Mouse (Mus musculus) kidney, adult 2 months (tissue): Measurements from ENCODE around the gene Nup54. TPM values are rescaled to one million over a fixed set of nuclear protein-coding genes. Genes with fewer than 3 reads are reported as not detected.
A peak's percentile ranks its signal among the peaks of the same experiment; 100 is the strongest.

ENCODE experiments used
- DNase-seq: peaks from one replicate; pipeline ENCODE4 v3.0.0; 2021
- H3K27ac ChIP-seq: fragments of 200-500 bp; 2 replicates; pipeline ENCODE4 v1.5.1; 2012; ENCODE audit warnings: low read depth, low read length, control low read depth, inconsistent platforms; ENCODE audit not compliant: insufficient read depth
- H3K27me3 ChIP-seq: fragments of 200-500 bp; replicated peaks from 2 replicates; pipeline ENCODE4 v1.6.1; 2012; ENCODE audit warnings: mild to moderate bottlenecking, moderate library complexity, low read length, inconsistent platforms; ENCODE audit not compliant: control insufficient read depth, insufficient read depth
- H3K36me3 ChIP-seq: fragments of 200-500 bp; 2 replicates; pipeline ENCODE4 v1.6.1; 2012; ENCODE audit warnings: mild to moderate bottlenecking, moderate library complexity, low read length, inconsistent platforms; ENCODE audit not compliant: control insufficient read depth, insufficient read depth
- H3K4me1 ChIP-seq: fragments of 200-500 bp; 2 replicates; pipeline ENCODE4 v1.6.1; 2011; ENCODE audit warnings: low read length; ENCODE audit not compliant: control insufficient read depth, insufficient read depth
- H3K4me3 ChIP-seq: fragments of 200-500 bp; 2 replicates; pipeline ENCODE4 v1.5.1; 2011; ENCODE audit warnings: mild to moderate bottlenecking, low read depth, low read length, control low read depth; ENCODE audit not compliant: insufficient read depth
- CTCF ChIP-seq: fragments of 200-500 bp; conservative IDR thresholded peaks from 2 replicates; pipeline ENCODE4 v1.5.1; 2011; ENCODE audit warnings: low read depth, mild to moderate bottlenecking, control low read depth, low read length, moderate library complexity, mixed read lengths; ENCODE audit not compliant: insufficient read depth, insufficient read length
- POLR2A ChIP-seq: fragments of 200-500 bp; IDR thresholded peaks from one replicate; pipeline ENCODE4 v1.6.1; 2011; ENCODE audit warnings: low read depth, low read length, control low read depth
- WGBS: fragments of 180-500 bp; shearing (Covaris S2); methylation state at CpG from one replicate; pipeline ENCODE4 v1.1.7; 2018; 5-methylcytosine and 5-hydroxymethylcytosine counted together
- polyA plus RNA-seq: library from polyadenylated mRNA; depleted of rRNA; stranded (reverse); fragments of >200 nt; gene quantifications from 2 replicates; pipeline ENCODE4 v1.2.3, GENCODE M21; 2012

Nup54 gene
- polyA plus RNA-seq, 1 experiment: 14.8 TPM

GRCm38 (mm10) chr5:92441494-92441893, 6.5 kb upstream of the Nup54 start:
- no peak for TF ChIP-seq POLR2A
- no peak for TF ChIP-seq CTCF

GRCm38 (mm10) chr5:92438540-92438939, 3.5 kb upstream of the Nup54 start:
- no peaks in the 10 kb centered on the region for H3K36me3 ChIP-seq
- 0 out of 2 replicates have a peak, but pooled peaks cover 2% of the 10 kb centered on the region for H3K4me1 ChIP-seq
- DNase-seq: no peak
- no peaks in the 10 kb centered on the region for H3K27me3 ChIP-seq
- no peak overlapping the region for H3K4me3 ChIP-seq
- 87% methylated on average over 8 of the region's 8 CpGs for WGBS
- no peak overlapping the region for H3K27ac ChIP-seq
- TF ChIP-seq CTCF (no peak), POLR2A (no peak)

More at GRCm38 (mm10) chr5:92441494-92441893, 6.5 kb upstream of the Nup54 start:
- 61% methylated on average over 5 of the region's 5 CpGs for WGBS
- DNase-seq: peak; percentile 5
- Histone ChIP-seq H3K36me3 (no peaks in the 10 kb centered on the region), H3K4me3 (no peak overlapping the region), H3K27ac (no peak overlapping the region), H3K4me1 (no peaks in the 10 kb centered on the region), H3K27me3 (no peaks in the 10 kb centered on the region)

- H3K27ac ChIP-seq: no peak overlapping the region
- TF ChIP-seq POLR2A (no peak), CTCF (no peak)
- DNase-seq: no peak
- no peaks in the 10 kb centered on the region for H3K36me3 ChIP-seq
- no peaks in the 10 kb centered on the region for H3K27me3 ChIP-seq
- peaks cover 4% of the 10 kb centered on the region; the same call in 1 of the 2 replicates for H3K4me1 ChIP-seq
- under 1% methylated on average over 37 of the region's 39 CpGs for WGBS
- H3K4me3 ChIP-seq: peak overlapping the region; percentile 60
These were observed 441 bp downstream of the Nup54 start for GRCm38 (mm10) chr5:92434571-92434985.

GRCm38 (mm10) chr5:92434070-92434469, 949 bp downstream of the Nup54 start:
- WGBS: 2% methylated on average over 12 of the region's 12 CpGs
- Histone ChIP-seq H3K4me1 (peaks cover 4% of the 10 kb centered on the region; the same call in 1 of the 2 replicates), H3K27ac (no peak overlapping the region), H3K4me3 (peak overlapping the region; percentile 60), H3K27me3 (no peaks in the 10 kb centered on the region), H3K36me3 (no peaks in the 10 kb centered on the region)
- TF ChIP-seq POLR2A: no peak
- no peak for TF ChIP-seq CTCF
- no peak for DNase-seq

- H3K27me3 ChIP-seq: no peaks in the 10 kb centered on the region
- TF ChIP-seq CTCF: no peak
- TF ChIP-seq POLR2A: no peak
- DNase-seq: no peak
- peaks cover 7% of the 10 kb centered on the region for H3K36me3 ChIP-seq
- H3K4me1 ChIP-seq: peaks cover 4% of the 10 kb centered on the region; the same call in 1 of the 2 replicates
- H3K27ac ChIP-seq: no peak overlapping the region
- 80% methylated on average over 7 of the region's 7 CpGs for WGBS
- H3K4me3 ChIP-seq: no peak overlapping the region
These were observed 3.4 kb downstream of the Nup54 start for GRCm38 (mm10) chr5:92431611-92432010.

GRCm38 (mm10) chr5:92430723-92431122, 4.3 kb downstream of the Nup54 start:
- 81% methylated on average over 5 of the region's 5 CpGs for WGBS
- Histone ChIP-seq H3K4me1 (peaks cover 4% of the 10 kb centered on the region; the same call in 1 of the 2 replicates), H3K4me3 (no peak overlapping the region), H3K36me3 (peaks cover 7% of the 10 kb centered on the region), H3K27ac (no peak overlapping the region), H3K27me3 (no peaks in the 10 kb centered on the region)
- no peak for DNase-seq
- TF ChIP-seq CTCF (no peak), POLR2A (no peak)

- Histone ChIP-seq H3K36me3 (peaks cover 15% of the 10 kb centered on the region), H3K27me3 (no peaks in the 10 kb centered on the region), H3K4me3 (no peak overlapping the region), H3K27ac (no peak overlapping the region), H3K4me1 (no peaks in the 10 kb centered on the region)
- WGBS: 93% methylated on average over 11 of the region's 11 CpGs
- no peak for DNase-seq
- TF ChIP-seq CTCF (no peak), POLR2A (no peak)
These were observed 10.9 kb downstream of the Nup54 start for GRCm38 (mm10) chr5:92424126-92424525.

GRCm38 (mm10) chr5:92413982-92414375, 21.0 kb downstream of the Nup54 start:
- Histone ChIP-seq H3K36me3 (peaks cover 16% of the 10 kb centered on the region), H3K4me1 (no peaks in the 10 kb centered on the region), H3K4me3 (no peak overlapping the region), H3K27me3 (no peaks in the 10 kb centered on the region), H3K27ac (no peak overlapping the region)
- TF ChIP-seq POLR2A: no peak
- no peak for TF ChIP-seq CTCF
- DNase-seq: no peak
- 81% methylated on average over 8 of the region's 8 CpGs for WGBS
